Mouse (Mus musculus): ENCODE results near the gene Rgs7bp.

The Rgs7bp gene

GRCm38 (mm10) chr13:105008891-105009290 is 45.8 kb downstream of the Rgs7bp start:
- no peak for DNase-seq (ENCODE audit: low read depth, low spot score)

- no peak for DNase-seq (ENCODE audit: low read depth, low spot score)
These were observed 51.9 kb downstream of the Rgs7bp start for GRCm38 (mm10) chr13:105002831-105003157.

- no peak for DNase-seq (ENCODE audit: low read depth, low spot score)
These were observed 52.4 kb downstream of the Rgs7bp start for GRCm38 (mm10) chr13:105002132-105002830.

- DNase-seq (ENCODE audit: low read depth, low spot score) = no peak
These were observed 53.0 kb downstream of the Rgs7bp start for GRCm38 (mm10) chr13:105001714-105002113.

GRCm38 (mm10) chr13:104988811-104989258 is 65.9 kb downstream of the Rgs7bp start:
- no peak for DNase-seq (ENCODE audit: low read depth, low spot score)

- DNase-seq (ENCODE audit: low read depth, low spot score) = no peak
These were observed 66.7 kb downstream of the Rgs7bp start for GRCm38 (mm10) chr13:104988009-104988540.

GRCm38 (mm10) chr13:104985691-104986090 is 69.0 kb downstream of the Rgs7bp start:
- no peak for DNase-seq (ENCODE audit: low read depth, low spot score)

- no peak for DNase-seq (ENCODE audit: low read depth, low spot score)
These were observed 70.7 kb downstream of the Rgs7bp start for GRCm38 (mm10) chr13:104983989-104984388.

GRCm38 (mm10) chr13:104982781-104983353 is 71.9 kb downstream of the Rgs7bp start:
- DNase-seq (ENCODE audit: low read depth, low spot score) = no peak

GRCm38 (mm10) chr13:104978176-104978575 is 76.6 kb downstream of the Rgs7bp start:
- DNase-seq (ENCODE audit: low read depth, low spot score) = no peak

GRCm38 (mm10) chr13:104967486-104967885 is 87.2 kb downstream of the Rgs7bp start:
- no peak for DNase-seq (ENCODE audit: low read depth, low spot score)

GRCm38 (mm10) chr13:104963716-104964115 is 91.0 kb downstream of the Rgs7bp start:
- no peak for DNase-seq (ENCODE audit: low read depth, low spot score)

GRCm38 (mm10) chr13:104962716-104963411 is 91.9 kb downstream of the Rgs7bp start:
- DNase-seq (ENCODE audit: low read depth, low spot score) = no peak

GRCm38 (mm10) chr13:104962166-104962565 is 92.6 kb downstream of the Rgs7bp start:
- DNase-seq (ENCODE audit: low read depth, low spot score) = no peak

GRCm38 (mm10) chr13:104960951-104961715 is 93.6 kb downstream of the Rgs7bp start:
- DNase-seq (ENCODE audit: low read depth, low spot score) = no peak

GRCm38 (mm10) chr13:104960206-104960928 is 94.4 kb downstream of the Rgs7bp start:
- no peak for DNase-seq (ENCODE audit: low read depth, low spot score)

GRCm38 (mm10) chr13:104959733-104960132 is 95.0 kb downstream of the Rgs7bp start:
- no peak for DNase-seq (ENCODE audit: low read depth, low spot score)

- peak; percentile 62 for DNase-seq (ENCODE audit: low read depth, low spot score)
These were observed 106.8 kb downstream of the Rgs7bp start for GRCm38 (mm10) chr13:104947958-104948357.

- no peak for DNase-seq (ENCODE audit: low read depth, low spot score)
These were observed 114.2 kb downstream of the Rgs7bp start for GRCm38 (mm10) chr13:104940483-104940882.

GRCm38 (mm10) chr13:104939856-104940255 is 114.9 kb downstream of the Rgs7bp start:
- peak; percentile 60 for DNase-seq (ENCODE audit: low read depth, low spot score)

- no peak for DNase-seq (ENCODE audit: low read depth, low spot score)
These were observed 115.7 kb downstream of the Rgs7bp start for GRCm38 (mm10) chr13:104938966-104939593.

All from CD4-positive helper T cell, adult 2 months (primary cell).